Mouse (Mus musculus) thymus, adult 2 months (tissue): ENCODE results near the gene Hrh1.

Experiments used
- CTCF ChIP-seq: fragments of 200-500 bp; IDR thresholded peaks from 2 replicates; pipeline ENCODE4 v1.5.1; 2012; ENCODE audit warnings: mild to moderate bottlenecking, control low read depth, low read length, moderate library complexity, borderline replicate concordance; ENCODE audit not compliant: control insufficient read depth, poor library complexity, insufficient read depth; ENCODE audit errors: extremely low read depth
- POLR2A ChIP-seq: fragments of 200-500 bp; IDR thresholded peaks from 2 replicates; pipeline ENCODE4 v1.6.1; 2012; ENCODE audit warnings: mild to moderate bottlenecking, low read length, control low read depth, moderate library complexity; ENCODE audit not compliant: control insufficient read depth, poor library complexity, insufficient read depth; ENCODE audit errors: extremely low read depth

GRCm38 (mm10) chr6:114458191-114458590 is 60.5 kb downstream of the Hrh1 start:
- TF ChIP-seq CTCF: no peak
- no peak for TF ChIP-seq POLR2A
